Mouse (Mus musculus): Measurements from ENCODE around the gene Gm10322. TPM values are rescaled to one million over a fixed set of nuclear protein-coding genes. Genes with fewer than 3 reads are reported as not detected.

Gm10322 gene
- polyA plus RNA-seq, 1 experiment from 2014 or later = not detected

DNA sequence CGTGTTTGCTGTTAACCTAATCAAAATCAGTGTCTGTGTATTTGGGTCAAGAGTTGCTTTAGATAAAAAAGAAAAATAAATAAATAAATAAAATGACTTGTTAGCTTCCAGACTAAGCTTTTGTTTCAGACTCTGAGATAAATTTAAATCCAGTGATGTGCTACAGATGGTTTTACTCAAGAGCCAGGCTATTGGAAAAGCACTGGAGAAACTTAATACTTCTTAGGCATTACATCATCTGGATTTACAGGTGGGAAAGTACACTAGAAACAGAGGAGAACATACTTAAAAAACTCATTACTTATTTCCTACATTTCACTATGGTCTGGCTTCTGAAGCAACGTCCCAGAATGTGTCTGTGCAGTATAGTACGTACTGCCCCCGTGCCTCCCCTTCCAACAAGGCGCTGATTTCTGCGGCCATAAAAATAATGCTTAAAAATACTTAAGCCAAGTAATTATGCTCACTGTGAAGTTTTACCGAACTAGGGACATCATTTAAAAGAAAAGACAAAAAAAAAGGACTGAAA, 21.8 kb downstream of the Gm10322 start:
- 61% methylated on average over 7 of the region's 7 CpGs for WGBS
- Histone ChIP-seq H3K4me3 (ENCODE audit: low read length) (no peak overlapping the region), H3K36me3 (ENCODE audit: control insufficient read depth, insufficient read depth, low read length) (no peaks in the 10 kb centered on the region), H3K27me3 (ENCODE audit: control insufficient read depth, insufficient read depth, low read depth, low read length) (no peaks in the 10 kb centered on the region), H3K4me2 (ENCODE audit: low read depth, low read length) (no peak overlapping the region), H3K27ac (ENCODE audit: low read length) (no peak overlapping the region), H3K9me3 (ENCODE audit: control insufficient read depth, low read length) (no peaks in the 10 kb centered on the region), H3K9ac (ENCODE audit: low read length) (no peak overlapping the region), H3K4me1 (replicated peaks; ENCODE audit: control insufficient read depth, insufficient read depth, low read length) (0 out of 2 replicates have a peak, but pooled peaks cover 2% of the 10 kb centered on the region)
- no peak for ATAC-seq (ENCODE audit: low read depth)

DNA sequence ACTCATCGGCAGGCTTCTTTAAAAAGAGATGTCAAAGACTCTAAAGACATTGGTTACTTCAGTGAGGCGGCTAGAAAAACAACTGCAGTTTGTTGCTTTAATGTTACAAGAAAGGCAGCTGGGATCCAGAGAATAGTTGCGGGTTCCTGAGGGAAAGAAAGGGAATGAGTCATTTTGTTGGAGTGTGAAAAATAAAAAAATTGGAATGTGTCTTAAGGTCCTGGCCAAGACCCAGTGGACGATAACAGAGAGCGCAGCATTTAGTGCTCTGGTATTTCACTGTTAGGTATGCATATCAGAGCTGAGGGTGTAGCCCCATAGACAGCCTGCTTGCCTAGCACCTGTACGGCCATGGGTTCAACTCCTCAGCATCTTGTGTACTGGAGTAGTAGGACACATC, 22.7 kb downstream of the Gm10322 start:
- Histone ChIP-seq H3K4me2 (ENCODE audit: low read depth, low read length) (no peak overlapping the region), H3K27me3 (ENCODE audit: control insufficient read depth, insufficient read depth, low read depth, low read length) (no peaks in the 10 kb centered on the region), H3K27ac (ENCODE audit: low read length) (no peak overlapping the region), H3K4me1 (replicated peaks; ENCODE audit: control insufficient read depth, insufficient read depth, low read length) (0 out of 2 replicates have a peak, but pooled peaks cover 2% of the 10 kb centered on the region), H3K4me3 (ENCODE audit: low read length) (no peak overlapping the region), H3K9me3 (ENCODE audit: control insufficient read depth, low read length) (no peaks in the 10 kb centered on the region), H3K36me3 (ENCODE audit: control insufficient read depth, insufficient read depth, low read length) (no peaks in the 10 kb centered on the region), H3K9ac (ENCODE audit: low read length) (no peak overlapping the region)
- no peak for ATAC-seq (ENCODE audit: low read depth)
- WGBS = 75% methylated on average over 6 of the region's 6 CpGs

DNA sequence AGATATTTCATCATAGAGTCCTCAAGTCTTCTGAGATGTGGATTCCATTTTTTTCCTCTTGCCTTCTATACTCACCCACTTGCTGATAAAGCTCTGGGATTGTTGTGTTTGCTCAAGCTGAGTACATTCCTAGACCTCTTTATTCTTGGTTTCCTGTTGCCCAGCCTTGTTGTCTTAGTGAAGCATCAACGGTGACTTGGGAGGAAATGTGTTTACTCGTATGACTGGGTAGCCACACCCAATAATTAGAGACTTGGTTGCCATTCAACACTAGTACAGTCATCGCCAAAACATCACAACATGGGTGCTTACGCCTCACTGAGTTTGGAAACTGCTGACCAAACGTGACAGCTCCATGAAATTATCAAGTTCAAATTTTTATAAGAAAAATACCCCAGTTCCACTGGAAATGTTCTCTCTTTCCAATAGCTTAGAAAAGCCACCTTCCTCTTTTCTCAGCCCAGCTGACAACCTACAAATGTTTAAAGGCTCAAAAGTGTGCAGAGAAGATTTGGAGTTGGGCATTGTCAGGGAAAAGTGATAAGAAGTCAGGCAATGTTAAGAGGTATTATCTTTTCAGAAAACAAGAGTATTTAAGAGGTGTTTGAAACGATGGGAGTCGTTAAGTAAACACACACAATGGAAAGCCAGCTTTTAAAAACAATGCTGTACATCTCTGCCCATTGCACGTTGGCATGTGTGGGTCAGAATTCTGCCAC, 27.0 kb downstream of the Gm10322 start:
- H3K9me3 ChIP-seq (ENCODE audit: control insufficient read depth, low read length) = no peaks in the 10 kb centered on the region
- H3K4me1 ChIP-seq (replicated peaks; ENCODE audit: control insufficient read depth, insufficient read depth, low read length) = no peaks in the 10 kb centered on the region
- 46% methylated on average over 8 of the region's 8 CpGs for WGBS
- ATAC-seq (ENCODE audit: low read depth) = no peak
- no peak overlapping the region for H3K9ac ChIP-seq (ENCODE audit: low read length)
- H3K36me3 ChIP-seq (ENCODE audit: control insufficient read depth, insufficient read depth, low read length) = no peaks in the 10 kb centered on the region
- no peak overlapping the region for H3K27ac ChIP-seq (ENCODE audit: low read length)
- no peak overlapping the region for H3K4me3 ChIP-seq (ENCODE audit: low read length)
- H3K4me2 ChIP-seq (ENCODE audit: low read depth, low read length) = no peak overlapping the region
- no peaks in the 10 kb centered on the region for H3K27me3 ChIP-seq (ENCODE audit: control insufficient read depth, insufficient read depth, low read depth, low read length)

DNA sequence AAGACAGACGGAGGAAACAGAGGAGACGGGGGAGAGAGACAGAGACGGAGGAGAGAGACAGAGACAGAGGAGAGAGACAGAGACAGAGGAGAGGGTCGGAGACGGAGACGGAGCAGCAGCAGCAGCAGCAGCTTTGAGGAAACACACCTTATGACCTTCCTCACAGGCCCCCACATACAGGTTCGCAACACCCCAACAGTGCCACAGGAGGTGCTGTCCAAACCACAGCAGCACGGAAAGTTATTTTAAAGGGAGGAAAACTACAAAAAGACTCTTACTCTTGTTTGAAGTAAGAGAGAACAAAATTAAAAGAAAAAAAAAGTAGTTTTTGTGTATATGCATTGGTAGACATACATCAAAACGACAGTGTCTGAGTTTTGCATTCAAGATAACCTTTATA, 27.8 kb downstream of the Gm10322 start:
- Histone ChIP-seq H3K4me1 (replicated peaks; ENCODE audit: control insufficient read depth, insufficient read depth, low read length) (no peaks in the 10 kb centered on the region), H3K9ac (ENCODE audit: low read length) (no peak overlapping the region), H3K27ac (ENCODE audit: low read length) (no peak overlapping the region), H3K4me3 (ENCODE audit: low read length) (no peak overlapping the region), H3K27me3 (ENCODE audit: control insufficient read depth, insufficient read depth, low read depth, low read length) (no peaks in the 10 kb centered on the region), H3K9me3 (ENCODE audit: control insufficient read depth, low read length) (no peaks in the 10 kb centered on the region), H3K4me2 (ENCODE audit: low read depth, low read length) (no peak overlapping the region), H3K36me3 (ENCODE audit: control insufficient read depth, insufficient read depth, low read length) (no peaks in the 10 kb centered on the region)
- WGBS = 59% methylated on average over 9 of the region's 9 CpGs
- ATAC-seq (ENCODE audit: low read depth) = no peak

DNA sequence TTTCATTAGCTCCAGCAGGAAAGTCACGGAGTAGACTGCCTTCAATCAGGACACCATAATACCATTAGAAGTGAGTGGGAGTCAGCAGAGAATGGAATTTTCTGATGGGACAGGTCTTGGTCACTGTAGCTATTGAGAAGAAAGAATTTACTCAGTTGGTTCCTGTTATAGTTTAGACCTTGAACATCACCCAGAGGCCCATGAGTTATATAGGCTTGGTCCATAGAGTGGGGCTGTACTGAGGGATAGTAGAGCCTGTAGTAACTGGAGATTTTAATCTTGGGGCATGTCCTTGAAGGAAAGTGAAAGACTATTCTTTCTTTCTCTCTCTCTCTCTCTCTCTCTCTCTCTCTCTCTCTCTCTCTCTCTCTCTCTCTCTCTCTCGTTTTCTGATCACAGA, 28.8 kb downstream of the Gm10322 start:
- 75% methylated on average over 2 of the region's 2 CpGs for WGBS
- Histone ChIP-seq H3K27me3 (ENCODE audit: control insufficient read depth, insufficient read depth, low read depth, low read length) (no peaks in the 10 kb centered on the region), H3K36me3 (ENCODE audit: control insufficient read depth, insufficient read depth, low read length) (no peaks in the 10 kb centered on the region), H3K4me2 (ENCODE audit: low read depth, low read length) (no peak overlapping the region), H3K27ac (ENCODE audit: low read length) (no peak overlapping the region), H3K9ac (ENCODE audit: low read length) (no peak overlapping the region), H3K4me1 (replicated peaks; ENCODE audit: control insufficient read depth, insufficient read depth, low read length) (no peaks in the 10 kb centered on the region), H3K9me3 (ENCODE audit: control insufficient read depth, low read length) (no peaks in the 10 kb centered on the region), H3K4me3 (ENCODE audit: low read length) (no peak overlapping the region)
- no peak for ATAC-seq (ENCODE audit: low read depth)

DNA sequence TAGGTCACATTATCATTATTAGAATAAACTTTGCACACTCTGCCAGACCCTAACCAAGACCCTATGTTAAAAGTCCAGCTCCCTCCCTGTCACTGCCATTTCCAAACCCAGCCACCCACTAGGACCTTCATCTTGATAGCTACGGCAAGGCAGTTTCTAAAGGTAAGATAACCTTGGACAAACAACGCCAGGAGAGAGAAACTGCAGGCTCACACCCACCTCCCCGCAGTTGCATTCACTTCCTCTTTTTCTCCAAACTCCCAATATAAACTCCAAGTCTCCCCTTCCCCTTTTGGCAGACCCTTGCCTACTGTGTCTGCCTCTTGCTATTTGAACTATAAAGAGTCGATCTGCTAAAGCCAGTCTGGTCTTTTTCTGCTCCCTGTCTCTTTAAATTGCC, 29.3 kb downstream of the Gm10322 start:
- no peak for ATAC-seq (ENCODE audit: low read depth)
- Histone ChIP-seq H3K9ac (ENCODE audit: low read length) (no peak overlapping the region), H3K4me2 (ENCODE audit: low read depth, low read length) (no peak overlapping the region), H3K9me3 (ENCODE audit: control insufficient read depth, low read length) (peaks cover under 1% of the 10 kb centered on the region; the same call in 1 of the 2 replicates), H3K4me3 (ENCODE audit: low read length) (no peak overlapping the region), H3K27ac (ENCODE audit: low read length) (no peak overlapping the region), H3K36me3 (ENCODE audit: control insufficient read depth, insufficient read depth, low read length) (no peaks in the 10 kb centered on the region), H3K27me3 (ENCODE audit: control insufficient read depth, insufficient read depth, low read depth, low read length) (no peaks in the 10 kb centered on the region), H3K4me1 (replicated peaks; ENCODE audit: control insufficient read depth, insufficient read depth, low read length) (no peaks in the 10 kb centered on the region)
- WGBS = 42% methylated on average over 4 of the region's 4 CpGs

DNA sequence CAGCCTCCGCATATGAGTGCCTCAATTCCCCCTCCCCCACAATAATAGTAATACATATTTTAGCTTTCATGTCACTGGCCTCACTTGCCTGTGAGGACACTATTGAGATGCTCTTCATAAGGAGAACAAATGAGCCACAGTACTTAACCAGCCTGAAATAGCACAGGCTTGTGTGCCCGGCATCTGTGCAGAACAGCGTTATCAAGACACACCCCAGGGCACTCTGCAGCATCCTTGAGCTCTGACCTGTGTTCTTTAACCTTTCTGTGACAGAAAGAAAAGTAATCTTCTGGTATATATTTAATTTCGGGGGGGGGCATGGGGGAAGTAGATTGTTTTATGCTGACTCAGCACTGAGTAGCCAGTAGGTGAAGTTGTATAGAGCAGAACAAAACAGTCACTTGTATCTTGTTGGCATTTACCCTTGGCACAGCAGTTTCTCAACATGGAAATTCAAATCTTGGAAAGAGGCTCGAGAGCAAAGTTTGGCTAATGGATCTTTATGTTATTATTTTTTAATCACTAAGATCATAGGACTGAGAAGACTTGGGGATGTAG, 31.0 kb downstream of the Gm10322 start:
- H3K9ac ChIP-seq (ENCODE audit: low read length) = no peak overlapping the region
- no peak for ATAC-seq (ENCODE audit: low read depth)
- no peaks in the 10 kb centered on the region for H3K27me3 ChIP-seq (ENCODE audit: control insufficient read depth, insufficient read depth, low read depth, low read length)
- H3K27ac ChIP-seq (ENCODE audit: low read length) = no peak overlapping the region
- H3K4me1 ChIP-seq (replicated peaks; ENCODE audit: control insufficient read depth, insufficient read depth, low read length) = no peaks in the 10 kb centered on the region
- H3K36me3 ChIP-seq (ENCODE audit: control insufficient read depth, insufficient read depth, low read length) = no peaks in the 10 kb centered on the region
- H3K9me3 ChIP-seq (ENCODE audit: control insufficient read depth, low read length) = peaks cover 3% of the 10 kb centered on the region; the same call in 1 of the 2 replicates
- 71% methylated on average over 5 of the region's 5 CpGs for WGBS
- no peak overlapping the region for H3K4me2 ChIP-seq (ENCODE audit: low read depth, low read length)
- H3K4me3 ChIP-seq (ENCODE audit: low read length) = no peak overlapping the region

DNA sequence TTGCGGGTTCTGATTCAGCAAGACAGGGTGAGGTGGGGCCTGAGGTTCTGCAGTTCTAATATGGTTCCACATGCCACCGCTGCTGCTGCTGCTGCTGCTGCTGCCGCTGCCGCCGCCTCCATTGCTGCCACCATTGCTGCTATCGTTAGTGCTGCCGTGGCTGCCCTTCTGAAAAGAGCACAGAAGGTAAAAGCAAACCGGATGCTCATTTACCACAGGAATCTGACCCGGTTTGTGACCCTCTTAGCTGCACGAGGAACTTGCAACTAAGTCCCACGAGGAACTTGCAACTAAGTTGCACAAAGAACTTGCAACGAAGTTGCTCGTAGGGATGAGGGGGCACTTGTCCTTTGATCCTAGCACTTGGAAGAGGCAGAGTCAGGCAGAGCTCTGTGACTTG, 40.9 kb downstream of the Gm10322 start:
- H3K4me2 ChIP-seq (ENCODE audit: low read depth, low read length) = no peak overlapping the region
- 72% methylated on average over 13 of the region's 13 CpGs for WGBS
- no peaks in the 10 kb centered on the region for H3K27me3 ChIP-seq (ENCODE audit: control insufficient read depth, insufficient read depth, low read depth, low read length)
- no peak overlapping the region for H3K27ac ChIP-seq (ENCODE audit: low read length)
- no peak overlapping the region for H3K4me3 ChIP-seq (ENCODE audit: low read length)
- no peak overlapping the region for H3K9ac ChIP-seq (ENCODE audit: low read length)
- peaks cover 7% of the 10 kb centered on the region; the same call in 1 of the 2 replicates for H3K9me3 ChIP-seq (ENCODE audit: control insufficient read depth, low read length)
- no peaks in the 10 kb centered on the region for H3K36me3 ChIP-seq (ENCODE audit: control insufficient read depth, insufficient read depth, low read length)
- no peak for ATAC-seq (ENCODE audit: low read depth)
- no peaks in the 10 kb centered on the region for H3K4me1 ChIP-seq (replicated peaks; ENCODE audit: control insufficient read depth, insufficient read depth, low read length)

DNA sequence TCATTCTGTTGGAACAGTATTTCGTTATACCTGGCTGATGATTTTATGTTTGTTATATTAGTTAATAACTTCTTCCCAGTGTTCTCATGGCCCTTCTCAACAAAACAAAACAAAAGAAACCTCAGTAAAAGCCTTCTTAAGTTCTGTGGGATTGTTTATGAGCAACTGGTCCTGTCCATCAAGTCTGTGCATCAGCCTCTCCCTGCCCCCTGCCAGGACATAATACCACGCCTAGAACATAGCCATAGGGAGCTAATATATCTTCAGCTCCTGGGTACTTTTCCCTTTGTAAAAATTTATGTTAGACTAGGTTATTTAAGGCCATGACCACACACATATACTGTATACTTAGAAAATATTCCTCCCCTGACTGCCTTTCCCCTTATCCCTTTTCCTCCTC, 48.9 kb downstream of the Gm10322 start:
- Histone ChIP-seq H3K4me1 (replicated peaks; ENCODE audit: control insufficient read depth, insufficient read depth, low read length) (peaks cover 15% of the 10 kb centered on the region), H3K27ac (ENCODE audit: low read length) (no peak overlapping the region), H3K4me3 (ENCODE audit: low read length) (no peak overlapping the region), H3K9ac (ENCODE audit: low read length) (no peak overlapping the region), H3K9me3 (ENCODE audit: control insufficient read depth, low read length) (peaks cover 7% of the 10 kb centered on the region; the same call in 1 of the 2 replicates), H3K27me3 (ENCODE audit: control insufficient read depth, insufficient read depth, low read depth, low read length) (no peaks in the 10 kb centered on the region), H3K36me3 (ENCODE audit: control insufficient read depth, insufficient read depth, low read length) (no peaks in the 10 kb centered on the region), H3K4me2 (ENCODE audit: low read depth, low read length) (no peak overlapping the region)
- no peak for ATAC-seq (ENCODE audit: low read depth)
- 79% methylated on average over 2 of the region's 2 CpGs for WGBS

All from lung, embryonic 16.5 days (tissue).